Mouse (Mus musculus) testis, adult 2 months (tissue): ENCODE data around the gene Fbxo44. TPM values are rescaled to one million over a fixed set of nuclear protein-coding genes. Genes with fewer than 3 reads are reported as not detected.

ENCODE experiments used
- H3K27ac ChIP-seq: fragments of 200-500 bp; 2 replicates; pipeline ENCODE4 v1.5.1; 2012; ENCODE audit warnings: low read depth, low read length; ENCODE audit not compliant: control insufficient read depth, insufficient read depth
- H3K27me3 ChIP-seq: fragments of 200-500 bp; 2 replicates; pipeline ENCODE4 v1.6.1; 2012; ENCODE audit warnings: mild to moderate bottlenecking, low read length, moderate library complexity; ENCODE audit not compliant: control insufficient read depth, insufficient read depth
- H3K36me3 ChIP-seq: fragments of 200-500 bp; 2 replicates; pipeline ENCODE4 v1.6.1; 2012; ENCODE audit warnings: mild to moderate bottlenecking, low read length; ENCODE audit not compliant: control insufficient read depth, insufficient read depth
- H3K4me1 ChIP-seq: fragments of 200-500 bp; 2 replicates; pipeline ENCODE4 v1.6.1; 2012; ENCODE audit warnings: low read length; ENCODE audit not compliant: control insufficient read depth, insufficient read depth
- H3K4me3 ChIP-seq: fragments of 200-500 bp; 2 replicates; pipeline ENCODE4 v1.5.1; 2012; ENCODE audit warnings: low read depth, mild to moderate bottlenecking, low read length, moderate library complexity, mixed read lengths; ENCODE audit not compliant: control insufficient read depth
- CTCF ChIP-seq: fragments of 200-500 bp; IDR thresholded peaks from 2 replicates; pipeline ENCODE4 v1.5.1; 2012; ENCODE audit warnings: low read depth, mild to moderate bottlenecking, inconsistent platforms, low read length, moderate library complexity; ENCODE audit not compliant: control insufficient read depth, insufficient read depth, insufficient replicate concordance
- POLR2A ChIP-seq: fragments of 200-500 bp; IDR thresholded peaks from 2 replicates; pipeline ENCODE4 v1.6.1; 2012; ENCODE audit warnings: low read depth, mild to moderate bottlenecking, inconsistent platforms, low read length, moderate library complexity; ENCODE audit not compliant: control insufficient read depth
- polyA plus RNA-seq: library from polyadenylated mRNA; depleted of rRNA; stranded (reverse); fragments of >200 nt; gene quantifications from 2 replicates; pipeline ENCODE4 v1.2.3, GENCODE M21; 2012

Fbxo44 gene
- polyA plus RNA-seq, 1 experiment, result 191 TPM

- peaks cover 7% of the 10 kb centered on the region; the same call in 1 of the 2 replicates for H3K27me3 ChIP-seq
- TF ChIP-seq CTCF, result no peak
- no peak for TF ChIP-seq POLR2A
- H3K36me3 ChIP-seq, result no peaks in the 10 kb centered on the region
- peak overlapping the region; percentile 53 for H3K4me3 ChIP-seq
- peaks cover 7% of the 10 kb centered on the region for H3K4me1 ChIP-seq
- H3K27ac ChIP-seq, result no peak overlapping the region
These were observed 14.2 kb upstream of the Fbxo44 start for GRCm38 (mm10) chr4:148174495-148174862.

GRCm38 (mm10) chr4:148173811-148174494 is 13.7 kb upstream of the Fbxo44 start:
- H3K27ac ChIP-seq, result no peak overlapping the region
- peaks cover 7% of the 10 kb centered on the region; the same call in 1 of the 2 replicates for H3K27me3 ChIP-seq
- peak overlapping the region; percentile 53 for H3K4me3 ChIP-seq
- no peaks in the 10 kb centered on the region for H3K36me3 ChIP-seq
- TF ChIP-seq CTCF (no peak), POLR2A (no peak)
- H3K4me1 ChIP-seq, result peaks cover 7% of the 10 kb centered on the region

GRCm38 (mm10) chr4:148171261-148171660 is 11.0 kb upstream of the Fbxo44 start:
- Histone ChIP-seq H3K36me3 (no peaks in the 10 kb centered on the region), H3K4me1 (peaks cover 11% of the 10 kb centered on the region), H3K4me3 (no peak overlapping the region), H3K27me3 (peaks cover 7% of the 10 kb centered on the region; the same call in 1 of the 2 replicates), H3K27ac (no peak overlapping the region)
- TF ChIP-seq POLR2A (no peak), CTCF (no peak)

GRCm38 (mm10) chr4:148170842-148171241 is 10.6 kb upstream of the Fbxo44 start:
- Histone ChIP-seq H3K27me3 (peaks cover 7% of the 10 kb centered on the region; the same call in 1 of the 2 replicates), H3K4me1 (peaks cover 11% of the 10 kb centered on the region), H3K4me3 (no peak overlapping the region), H3K27ac (no peak overlapping the region), H3K36me3 (no peaks in the 10 kb centered on the region)
- peak; percentile 94 for TF ChIP-seq CTCF
- no peak for TF ChIP-seq POLR2A

GRCm38 (mm10) chr4:148169586-148169985 is 9.3 kb upstream of the Fbxo44 start:
- Histone ChIP-seq H3K4me3 (peak overlapping the region; percentile 12; the same call in 1 of the 2 replicates), H3K4me1 (peaks cover 12% of the 10 kb centered on the region), H3K27ac (no peak overlapping the region), H3K36me3 (no peaks in the 10 kb centered on the region), H3K27me3 (peaks cover 7% of the 10 kb centered on the region; the same call in 1 of the 2 replicates)
- TF ChIP-seq POLR2A (no peak), CTCF (no peak)

- H3K4me3 ChIP-seq, result no peak overlapping the region
- no peak overlapping the region for H3K27ac ChIP-seq
- no peaks in the 10 kb centered on the region for H3K27me3 ChIP-seq
- TF ChIP-seq CTCF, result peak; percentile 82; the same call in 1 of the 2 replicates
- TF ChIP-seq POLR2A, result no peak
- H3K4me1 ChIP-seq, result peaks cover 7% of the 10 kb centered on the region
- H3K36me3 ChIP-seq, result no peaks in the 10 kb centered on the region
These were observed 8.0 kb upstream of the Fbxo44 start for GRCm38 (mm10) chr4:148168287-148168686.

GRCm38 (mm10) chr4:148166986-148167385 is 6.7 kb upstream of the Fbxo44 start:
- Histone ChIP-seq H3K4me3 (peak overlapping the region; percentile 27), H3K4me1 (peaks cover 7% of the 10 kb centered on the region), H3K27me3 (no peaks in the 10 kb centered on the region), H3K27ac (no peak overlapping the region), H3K36me3 (no peaks in the 10 kb centered on the region)
- peak; percentile 59; the same call in 1 of the 2 replicates for TF ChIP-seq CTCF
- no peak for TF ChIP-seq POLR2A

GRCm38 (mm10) chr4:148166431-148166830 is 6.1 kb upstream of the Fbxo44 start:
- H3K27me3 ChIP-seq, result no peaks in the 10 kb centered on the region
- no peaks in the 10 kb centered on the region for H3K36me3 ChIP-seq
- no peak overlapping the region for H3K27ac ChIP-seq
- TF ChIP-seq POLR2A (no peak), CTCF (no peak)
- H3K4me1 ChIP-seq, result peaks cover 7% of the 10 kb centered on the region
- peak overlapping the region; percentile 39 for H3K4me3 ChIP-seq
